Mouse (Mus musculus) bone marrow, adult 2 months (tissue): ENCODE data around the gene Gabarap. TPM values are rescaled to one million over a fixed set of nuclear protein-coding genes. Genes with fewer than 3 reads are reported as not detected.
"Not testable (repeated sequence)": the region's sequence is repeated elsewhere in the genome, so short reads cannot be mapped to it uniquely, and the experiment has no call there.

Source experiments
- H3K27ac ChIP-seq: fragments of 200-500 bp; 2 replicates; pipeline ENCODE4 v1.5.1; 2012; ENCODE audit warnings: low read depth, mild to moderate bottlenecking, control low read depth, inconsistent platforms, low read length; ENCODE audit not compliant: control insufficient read depth, poor library complexity, insufficient read depth
- H3K4me1 ChIP-seq: fragments of 200-500 bp; 2 replicates; pipeline ENCODE4 v1.6.1; 2011; ENCODE audit warnings: low read length; ENCODE audit not compliant: control insufficient read depth, insufficient read depth
- H3K4me3 ChIP-seq: fragments of 200-500 bp; replicated peaks from 2 replicates; pipeline ENCODE3; 2011; ENCODE audit warnings: mild to moderate bottlenecking, low read depth, low read length, control low read depth; ENCODE audit not compliant: control insufficient read depth
- CTCF ChIP-seq: fragments of 200-500 bp; IDR thresholded peaks from 2 replicates; pipeline ENCODE4 v1.5.1; 2011; ENCODE audit warnings: low read length, control low read depth; ENCODE audit not compliant: control insufficient read depth, insufficient read depth
- POLR2A ChIP-seq: fragments of 200-500 bp; IDR thresholded peaks from 2 replicates; pipeline ENCODE4 v1.6.1; 2011; ENCODE audit warnings: low read depth, mild to moderate bottlenecking, control low read depth, low read length, borderline replicate concordance; ENCODE audit not compliant: control insufficient read depth
- WGBS: fragments of 180-500 bp; shearing (Covaris S2); methylation state at CpG from one replicate; pipeline ENCODE4 v1.1.7; 2018; 5-methylcytosine and 5-hydroxymethylcytosine counted together
- polyA plus RNA-seq: library from polyadenylated mRNA; stranded (reverse); fragments of >200 nt; gene quantifications from 2 replicates; pipeline ENCODE4 v1.2.4, GENCODE M21; 2011; ENCODE audit warnings: low replicate concordance; ENCODE audit not compliant: missing spikeins, insufficient read depth, insufficient read length

The Gabarap gene
- polyA plus RNA-seq, 1 experiment: 443 TPM

- H3K4me1 ChIP-seq: peaks cover 1% of the 10 kb centered on the region; the same call in 1 of the 2 replicates
- 39% methylated on average over 1 of the region's 1 CpGs for WGBS
- TF ChIP-seq CTCF (0 out of 2 replicates have a peak, but pooled peaks have one; percentile 20), POLR2A (no peak)
- no peak overlapping the region for H3K4me3 ChIP-seq
- H3K27ac ChIP-seq: no peak overlapping the region
Observed at GRCm38 (mm10) chr11:69952274-69952673, 38.7 kb upstream of the Gabarap start.

GRCm38 (mm10) chr11:69953267-69953915 lies 37.6 kb upstream of the Gabarap start:
- H3K4me1 ChIP-seq: peaks cover 1% of the 10 kb centered on the region; the same call in 1 of the 2 replicates
- TF ChIP-seq POLR2A: no peak
- no peak overlapping the region for H3K4me3 ChIP-seq
- WGBS: 55% methylated on average over 11 of the region's 11 CpGs
- no peak overlapping the region for H3K27ac ChIP-seq

- 75% methylated on average over 4 of the region's 4 CpGs for WGBS
- not testable (repeated sequence) for H3K4me3 ChIP-seq, H3K27ac ChIP-seq, H3K4me1 ChIP-seq
Observed at GRCm38 (mm10) chr11:69955618-69956017, 35.3 kb upstream of the Gabarap start.

- TF ChIP-seq POLR2A: no peak
- no peak overlapping the region for H3K27ac ChIP-seq
- no peak overlapping the region for H3K4me3 ChIP-seq
- no peaks in the 10 kb centered on the region for H3K4me1 ChIP-seq
- WGBS: 68% methylated on average over 1 of the region's 1 CpGs
Observed at GRCm38 (mm10) chr11:69956218-69956617, 34.7 kb upstream of the Gabarap start.

GRCm38 (mm10) chr11:69960616-69961015 lies 30.3 kb upstream of the Gabarap start:
- Histone ChIP-seq H3K27ac (no peak overlapping the region), H3K4me1 (peaks cover 2% of the 10 kb centered on the region; the same call in 1 of the 2 replicates), H3K4me3 (no peak overlapping the region)
- TF ChIP-seq CTCF (peak; percentile 38; the same call in 1 of the 2 replicates), POLR2A (no peak)
- 55% methylated on average over 5 of the region's 5 CpGs for WGBS

GRCm38 (mm10) chr11:69961841-69962240 lies 29.1 kb upstream of the Gabarap start:
- Histone ChIP-seq H3K27ac (no peak overlapping the region), H3K4me3 (no peak overlapping the region), H3K4me1 (peaks cover 3% of the 10 kb centered on the region; the same call in 1 of the 2 replicates)
- 3% methylated on average over 5 of the region's 5 CpGs for WGBS
- no peak for TF ChIP-seq POLR2A
- no peak for TF ChIP-seq CTCF

GRCm38 (mm10) chr11:69964650-69965270 lies 26.2 kb upstream of the Gabarap start, which contains the start of gene Cldn7:
Cldn7 (plus strand) TSS chr11:69964779.
- Histone ChIP-seq H3K4me3 (no peak within 1 kb of the TSS), H3K27ac (no peak within 1 kb of the TSS; the same call in 1 of the 2 replicates), H3K4me1 (peaks cover 3% of the 10 kb centered on the region; the same call in 1 of the 2 replicates)
- 38% methylated on average over 24 of the region's 24 CpGs for WGBS
- no peak for TF ChIP-seq CTCF
- TF ChIP-seq POLR2A: no peak

- Histone ChIP-seq H3K27ac (no peak overlapping the region; the same call in 1 of the 2 replicates), H3K4me1 (peaks cover 3% of the 10 kb centered on the region; the same call in 1 of the 2 replicates), H3K4me3 (no peak overlapping the region)
- TF ChIP-seq CTCF (no peak), POLR2A (no peak)
- 7% methylated on average over 49 of the region's 49 CpGs for WGBS
Observed at GRCm38 (mm10) chr11:69965271-69966005, 25.5 kb upstream of the Gabarap start.
